Mouse (Mus musculus) heart, adult 18-20 months (tissue): ENCODE data around the gene Sfta2. TPM values are rescaled to one million over a fixed set of nuclear protein-coding genes. Genes with fewer than 3 reads are reported as not detected.

ENCODE experiments used
- DNase-seq, 2 experiments: peaks; one replicate each; pipeline ENCODE4 v3.0.0; 2021 to 2022; ENCODE audit warnings: mixed read lengths in 1 of 2
- total RNA-seq, 2 experiments: library from RNA; stranded (reverse); gene quantifications; 2 replicates each; pipeline ENCODE4 v1.2.3; 2021

Gene Sfta2
- total RNA-seq, 2 experiments from 2014 or later: not detected

DNA sequence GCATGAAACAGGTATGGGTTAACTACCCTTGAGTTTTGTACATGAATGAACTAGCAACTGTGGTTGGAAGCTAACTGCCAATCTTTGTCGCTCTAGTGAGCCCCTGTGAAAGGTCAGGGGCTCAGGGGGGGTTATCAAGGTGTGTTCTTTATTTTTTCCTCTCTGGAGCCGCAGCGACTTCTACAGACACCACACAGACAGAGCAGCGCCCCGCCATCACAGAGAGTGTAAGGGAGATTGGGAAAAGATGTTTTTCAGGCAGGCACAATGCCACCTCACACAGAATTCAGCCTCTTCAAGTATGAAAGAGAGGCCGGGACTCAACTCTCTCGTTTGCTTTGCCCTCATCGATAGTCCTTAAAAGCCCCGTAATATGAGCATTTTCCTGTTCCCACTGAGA, 9.2 kb upstream of the Sfta2 start:
- no peak for DNase-seq

DNA sequence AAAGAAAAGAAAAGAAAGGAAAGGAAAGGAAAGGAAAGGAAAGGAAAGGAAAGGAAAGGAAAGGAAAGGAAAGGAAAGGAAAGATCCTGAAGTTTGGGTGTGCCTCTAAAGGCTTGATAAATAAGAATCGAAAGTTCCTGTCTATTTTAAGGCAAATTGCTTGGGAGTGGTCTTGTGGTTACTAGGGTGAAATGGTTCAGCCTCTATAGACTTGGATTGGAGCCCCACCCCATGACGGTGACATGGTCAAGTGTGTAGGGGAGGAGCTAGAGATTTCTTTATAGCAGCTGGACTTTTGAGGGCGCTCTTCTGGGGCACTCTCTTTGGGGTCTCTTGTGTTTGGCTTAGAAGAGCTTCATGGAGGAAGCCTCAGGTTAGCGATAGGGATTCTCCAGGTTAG, 7.6 kb upstream of the Sfta2 start:
- no peak for DNase-seq

DNA sequence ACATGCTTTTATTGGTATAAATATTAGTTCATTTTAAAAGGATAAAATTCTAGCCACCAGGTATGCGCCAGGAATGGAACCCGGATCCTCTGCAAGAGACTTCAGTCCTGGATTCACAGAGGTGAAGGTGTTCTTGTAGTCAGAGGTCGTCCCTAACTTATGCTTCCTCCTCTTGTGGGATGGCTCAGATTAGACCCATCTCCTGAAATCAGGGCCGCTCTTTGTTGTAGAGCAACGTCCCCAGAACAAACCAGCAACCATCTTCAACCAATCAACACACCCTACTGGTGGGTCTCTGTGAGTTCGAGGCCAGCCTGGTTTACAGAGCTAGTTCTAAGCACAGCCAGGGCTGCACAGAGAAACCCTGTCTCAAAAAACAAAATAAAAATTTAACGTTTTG, 6.9 kb upstream of the Sfta2 start:
- no peak for DNase-seq

DNA sequence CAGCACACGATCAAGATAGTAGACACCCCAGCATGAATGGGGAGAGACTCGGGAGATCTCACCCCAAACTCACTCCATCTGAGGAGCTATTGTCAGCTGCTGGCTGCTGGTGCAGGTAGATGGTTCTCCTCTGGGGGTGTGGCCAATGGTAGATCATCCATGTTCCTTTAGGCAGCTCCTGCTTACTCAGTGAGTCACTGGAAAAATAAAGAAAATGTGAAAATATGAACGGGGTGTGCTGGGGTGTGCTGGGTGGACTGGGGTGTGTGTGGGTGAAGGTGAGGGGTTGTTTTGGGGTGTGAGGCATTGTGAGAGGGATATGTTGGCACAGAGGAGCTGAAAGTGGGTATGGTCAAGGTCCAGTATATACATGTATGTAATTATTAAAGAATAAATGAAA, 4.0 kb upstream of the Sfta2 start:
- no peak for DNase-seq

DNA sequence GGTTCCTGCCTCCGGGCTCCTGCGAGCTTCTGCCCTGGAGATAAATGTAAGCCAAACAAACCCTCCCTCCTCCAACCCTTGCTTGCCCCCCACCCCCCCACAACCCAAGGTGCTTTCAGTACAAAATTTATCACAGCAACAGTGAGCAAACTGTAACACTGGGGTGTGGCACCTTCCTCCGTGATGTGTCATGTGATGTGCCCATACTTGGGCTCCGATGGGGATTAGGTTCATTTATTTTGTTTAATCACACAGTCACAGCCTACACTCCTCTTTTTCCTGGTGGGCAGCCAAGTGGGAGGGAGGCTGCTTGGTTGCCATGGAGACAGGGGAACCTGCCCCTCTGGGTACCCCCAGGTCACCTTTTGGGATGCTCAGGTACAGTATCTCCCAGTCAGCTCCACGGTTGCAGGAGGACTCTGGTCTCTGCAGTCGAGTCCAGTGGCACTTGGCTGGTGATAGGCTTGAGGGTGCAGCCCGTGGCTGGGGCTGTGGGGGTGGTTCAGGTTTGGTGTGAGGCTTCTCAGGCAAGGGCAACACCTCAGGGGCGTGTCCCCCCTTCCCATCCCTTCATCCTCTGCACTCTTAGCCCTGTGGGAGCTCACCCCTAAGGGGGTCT, 496 bp downstream of the Sfta2 start:
- DNase-seq: no peak

DNA sequence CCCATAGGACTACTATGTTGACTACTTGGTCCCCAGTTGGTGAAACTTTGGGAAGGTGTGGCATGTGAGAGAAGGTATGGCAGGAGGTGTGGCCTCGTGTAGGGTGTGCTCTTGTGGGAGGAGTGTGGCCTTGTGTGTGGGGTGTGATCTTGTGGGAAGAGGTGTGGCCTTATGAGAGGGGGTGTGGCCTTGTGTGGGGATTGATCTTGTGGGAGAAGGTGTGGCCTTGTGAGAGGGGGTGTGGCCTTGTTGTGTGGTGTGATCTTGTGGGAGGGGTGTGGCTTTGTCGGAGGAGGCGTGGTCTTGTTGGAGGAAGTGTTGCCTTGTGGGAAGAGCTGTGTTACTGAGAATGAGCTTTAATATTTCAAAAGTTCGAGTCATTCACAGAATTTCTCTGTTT, 15.8 kb downstream of the Sfta2 start:
- no peak for DNase-seq

DNA sequence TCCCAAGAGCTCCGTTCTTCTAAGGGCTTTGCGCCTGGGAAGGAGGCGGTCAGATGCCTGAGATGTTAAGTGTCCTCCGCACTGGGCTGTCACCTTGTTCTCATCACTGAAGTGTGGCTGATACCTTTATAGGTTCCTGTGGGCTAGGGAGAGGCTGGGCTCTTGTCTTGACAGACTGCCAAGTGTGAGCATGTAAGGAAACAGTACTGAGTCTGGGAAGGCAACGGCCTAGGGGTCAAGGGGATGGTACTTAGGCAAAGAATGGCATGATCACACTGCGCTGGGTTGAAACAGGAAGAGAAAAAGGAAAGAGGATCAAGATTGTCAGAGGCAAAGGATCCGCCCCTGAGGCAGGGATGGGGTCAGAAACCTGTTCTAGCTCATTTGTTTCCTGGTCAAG, 25.2 kb downstream of the Sfta2 start, which contains the start of gene Gm9573:
Gm9573 (minus strand) TSS at position 101 of the 400 bp plus-strand sequence.
- no peak for DNase-seq

DNA sequence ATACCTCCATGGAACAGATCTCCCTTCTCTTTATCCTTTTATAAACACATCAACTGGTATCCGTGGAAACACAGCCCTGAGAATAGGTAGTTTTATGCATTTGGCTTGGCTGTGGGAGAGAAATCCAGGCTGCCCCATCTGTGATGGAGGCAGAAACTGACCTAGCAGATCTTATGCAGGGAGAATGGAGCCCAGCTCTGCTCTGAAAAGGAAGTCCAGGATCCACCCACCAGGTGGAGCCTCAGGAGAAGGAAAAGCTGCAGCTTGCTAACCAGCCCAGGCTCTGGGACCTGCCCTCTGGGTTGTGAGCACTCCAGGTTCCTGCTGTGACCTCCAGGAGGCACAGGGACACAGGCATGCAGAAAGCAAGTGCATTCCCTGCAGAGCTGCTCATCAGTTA, 32.6 kb downstream of the Sfta2 start:
- no peak for DNase-seq

DNA sequence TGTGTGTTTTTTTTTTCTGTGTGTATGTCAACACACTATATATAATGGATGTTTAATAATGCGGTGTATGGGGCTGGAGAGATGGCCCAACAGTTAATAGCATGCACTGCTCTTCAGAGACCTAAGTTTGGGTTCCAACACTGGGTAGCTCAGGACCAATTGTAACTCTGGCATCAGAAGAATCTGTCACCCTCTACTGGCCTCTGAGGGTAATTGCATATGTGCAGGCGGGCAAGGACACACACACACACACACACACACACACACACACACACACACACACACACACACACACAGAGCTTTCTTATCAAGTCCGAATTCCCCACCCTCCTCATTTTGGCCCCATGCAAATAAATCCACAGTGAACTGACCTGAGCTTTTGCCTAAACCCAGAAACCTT, 33.9 kb downstream of the Sfta2 start:
- no peak for DNase-seq

DNA sequence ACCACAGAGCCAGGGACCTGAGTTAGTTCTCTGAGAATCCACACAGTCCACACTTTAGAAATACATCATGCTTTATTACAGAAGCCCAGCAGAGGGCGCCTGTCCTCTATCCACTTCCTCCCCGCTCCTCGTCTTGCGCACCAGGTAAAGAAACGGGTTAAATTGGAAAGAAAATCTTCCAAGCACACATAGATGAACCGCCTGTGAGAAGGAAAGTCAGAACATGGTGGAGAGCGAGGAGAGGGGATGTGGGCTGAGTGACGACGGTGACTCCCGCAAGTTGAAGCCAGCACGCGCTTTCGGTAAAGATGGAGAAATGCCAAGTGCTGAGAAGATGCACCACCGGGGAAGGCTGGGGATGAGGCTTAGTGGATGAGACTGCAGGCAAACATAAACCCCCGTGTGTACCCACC, 34.4 kb downstream of the Sfta2 start:
- peak; percentile 55 to 80 for DNase-seq

DNA sequence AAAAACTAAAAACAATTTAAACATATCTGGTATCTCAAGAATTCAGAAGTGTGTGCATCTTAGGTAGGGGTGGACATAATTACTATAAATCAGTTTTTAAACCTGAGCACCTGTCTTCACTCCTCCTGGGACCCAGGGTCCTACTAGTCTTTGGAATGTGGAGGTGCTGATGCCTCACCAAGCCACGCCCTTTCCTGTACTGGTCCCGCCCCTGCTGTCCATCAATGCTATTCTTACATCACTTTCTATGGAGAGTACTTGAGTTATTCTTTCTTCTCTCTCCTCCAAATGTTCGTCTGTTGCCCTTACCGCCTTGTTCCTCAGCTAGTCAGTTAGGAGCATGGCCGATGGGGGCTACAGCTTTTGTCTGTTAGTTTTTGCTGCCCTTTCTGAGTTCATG, 35.0 kb downstream of the Sfta2 start:
- peak; percentile 18 to 58 for DNase-seq

DNA sequence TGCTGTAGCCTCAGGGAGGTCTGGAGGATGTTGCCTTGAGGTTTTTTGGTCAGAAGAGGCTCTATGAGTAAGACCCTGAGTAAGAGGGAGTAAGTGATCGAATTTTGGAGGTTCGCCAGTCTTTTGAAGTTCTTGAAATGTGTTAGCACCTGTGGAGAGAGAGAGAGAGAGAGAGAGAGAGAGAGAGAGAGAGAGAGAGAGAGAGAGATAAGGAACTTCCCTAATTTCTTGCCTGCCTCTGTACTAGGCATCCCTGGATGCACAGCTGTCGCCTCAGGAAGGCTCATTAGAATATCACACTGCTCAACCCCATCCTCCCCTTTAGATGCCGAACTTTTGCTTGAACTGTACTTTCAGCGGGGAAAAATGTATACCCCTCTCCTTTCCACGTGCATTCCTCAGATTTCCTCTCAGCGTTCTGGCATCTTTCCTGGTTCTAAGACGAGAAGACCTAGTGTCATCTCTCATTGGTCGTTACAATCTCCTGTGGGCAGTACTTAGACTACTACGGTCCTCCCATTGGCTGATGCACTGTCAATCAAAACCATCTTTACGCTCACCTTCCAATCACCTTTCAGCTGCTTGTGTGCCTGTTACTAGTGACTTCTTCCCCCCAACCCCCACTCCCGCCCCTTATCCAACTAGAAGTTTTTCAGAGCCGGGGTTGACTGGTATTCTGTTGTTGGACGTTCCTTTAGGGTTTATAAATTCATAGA, 37.3 kb downstream of the Sfta2 start:
- DNase-seq: peak; percentile 82 to 83

DNA sequence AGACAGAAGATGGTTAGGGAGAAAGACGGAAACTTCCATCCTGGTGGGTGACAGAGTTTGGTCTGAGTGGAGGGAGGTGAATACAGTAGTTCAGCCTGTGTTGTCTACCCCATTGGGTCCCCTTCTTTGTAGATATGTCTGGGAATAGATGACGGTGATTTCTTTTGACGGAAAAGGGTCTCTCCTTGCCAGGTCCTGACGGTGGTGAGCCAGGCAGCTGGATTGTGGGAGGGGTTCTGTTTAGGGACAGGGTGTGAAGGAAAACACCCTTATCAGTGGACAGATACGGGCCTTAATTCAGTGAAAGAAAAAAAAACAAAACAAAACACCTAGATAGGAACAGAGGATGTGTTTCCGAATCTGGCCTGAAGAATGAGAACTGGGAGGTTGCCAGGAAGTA, 38.0 kb downstream of the Sfta2 start:
- DNase-seq: peak in 1 of 2 experiments; percentile 20

DNA sequence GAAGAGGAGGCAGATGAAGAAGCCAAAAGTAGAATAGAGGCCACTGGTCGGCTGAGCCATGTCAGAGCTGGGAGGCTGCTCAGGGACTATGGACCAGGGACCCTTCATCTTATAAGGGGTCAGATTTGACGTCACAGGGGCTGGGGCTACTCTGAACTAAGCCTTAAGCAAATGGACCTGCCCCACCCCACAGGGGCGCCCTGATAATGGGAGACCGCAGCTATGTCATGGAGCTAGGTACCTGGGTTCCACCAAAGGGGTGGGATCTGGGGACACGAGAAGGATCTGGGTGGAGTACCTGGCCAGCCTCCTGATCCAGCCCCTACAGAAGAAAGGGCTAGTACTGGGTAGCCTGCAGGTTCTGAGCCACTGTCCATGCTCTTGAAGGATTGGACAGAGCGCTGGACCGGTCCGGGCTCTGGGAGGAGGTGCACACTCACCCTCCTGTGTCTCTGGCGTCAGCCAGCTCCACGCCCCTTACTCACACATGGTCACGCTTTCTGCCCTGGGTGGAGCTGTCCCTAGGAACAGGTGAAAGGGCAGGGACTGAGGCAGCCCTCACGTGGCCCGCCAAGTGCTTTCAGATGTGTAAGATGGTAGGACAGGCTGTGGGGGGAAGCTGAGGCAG, 42.4 kb downstream of the Sfta2 start, which contains the start of gene Mucl3:
Mucl3 (minus strand) TSS at position 87 of the 628 bp plus-strand sequence.
- DNase-seq: no peak

DNA sequence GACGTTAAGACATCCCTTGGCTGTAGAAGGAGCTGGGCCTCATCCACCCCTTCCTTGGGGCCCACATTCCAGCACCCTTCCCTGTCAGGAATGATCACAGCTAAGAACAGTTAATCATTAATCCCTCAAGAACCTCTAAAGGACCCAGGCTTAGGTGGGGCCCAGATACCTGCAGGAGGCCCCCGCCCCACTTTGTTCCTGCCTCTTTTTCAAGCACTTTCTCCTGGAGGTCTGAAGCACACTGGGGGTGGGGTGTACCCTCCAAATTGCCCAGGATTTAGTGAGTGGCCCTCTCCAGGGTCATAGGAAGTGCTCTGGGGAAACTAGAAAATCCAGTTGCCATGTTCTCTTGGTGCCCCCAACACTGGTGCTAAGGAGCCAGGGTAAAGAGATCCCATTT, 48.1 kb downstream of the Sfta2 start:
- no peak for DNase-seq

DNA sequence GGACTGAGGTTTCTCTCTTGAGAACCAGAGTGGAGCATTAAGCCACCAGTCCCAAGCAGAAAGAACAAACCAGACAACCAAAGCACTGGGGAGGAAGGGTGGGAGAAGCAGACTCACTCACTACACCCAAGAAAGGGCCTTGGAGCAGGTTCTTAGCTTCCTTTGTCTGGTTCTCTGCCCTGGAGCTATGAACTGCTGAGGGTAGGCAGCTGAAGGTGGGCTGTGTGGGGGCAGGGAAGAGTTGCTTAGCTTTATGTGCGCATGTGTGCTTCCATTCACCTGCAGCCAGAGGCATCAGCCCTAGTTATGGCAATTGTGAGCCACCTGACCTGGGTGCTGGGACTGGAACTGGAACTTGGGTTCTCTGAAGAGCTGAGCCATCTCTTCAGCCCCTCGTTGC, 51.7 kb downstream of the Sfta2 start:
- no peak for DNase-seq

DNA sequence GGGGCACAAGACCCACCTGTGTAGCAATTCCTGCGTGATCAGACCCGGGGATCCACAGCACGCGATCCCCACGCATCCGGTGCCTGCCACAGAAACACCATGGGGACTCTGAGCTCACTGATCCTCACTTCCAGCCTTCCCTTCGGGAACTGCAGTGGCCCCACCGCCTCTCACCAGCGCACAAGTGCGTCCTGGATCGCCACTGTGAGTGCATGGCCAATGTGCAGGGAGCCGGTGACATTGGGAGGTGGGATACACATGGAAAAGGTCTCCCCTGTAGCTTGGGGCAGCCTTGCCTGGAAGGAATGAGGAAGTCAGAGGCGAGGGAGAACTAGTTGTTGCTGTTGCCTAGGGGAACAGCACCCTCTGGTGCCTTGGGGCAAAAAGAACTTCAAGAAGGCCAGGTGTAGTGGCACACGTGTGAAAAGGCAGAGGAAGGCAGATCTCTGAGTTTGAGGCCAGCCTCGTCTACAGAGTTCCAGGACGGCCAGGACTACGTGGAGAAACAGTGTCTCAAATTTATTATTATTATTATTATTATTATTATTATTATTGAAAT, 64.7 kb downstream of the Sfta2 start:
- peak; percentile 16 to 17 for DNase-seq

DNA sequence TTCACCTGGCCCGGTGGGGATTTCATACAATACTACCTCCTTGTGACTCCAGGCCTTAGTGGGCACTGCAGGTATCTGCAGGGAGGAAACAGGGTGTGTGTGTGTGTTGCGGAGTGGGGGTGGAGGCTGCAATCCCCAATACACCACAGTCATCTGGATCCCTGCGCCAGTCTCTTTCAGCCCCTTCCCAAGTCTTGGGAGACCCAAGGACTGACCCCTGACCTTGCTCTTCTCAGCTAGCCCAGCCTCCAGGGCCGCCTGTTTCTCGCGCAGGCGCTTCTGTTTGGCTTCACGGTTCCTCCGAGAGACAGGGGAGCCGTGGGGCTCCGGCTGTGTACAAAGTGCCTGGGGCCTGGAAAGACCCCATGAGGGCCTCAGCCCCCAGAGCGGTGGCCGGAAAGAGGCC, 65.5 kb downstream of the Sfta2 start:
- peak in 1 of 2 experiments; percentile 15 for DNase-seq

DNA sequence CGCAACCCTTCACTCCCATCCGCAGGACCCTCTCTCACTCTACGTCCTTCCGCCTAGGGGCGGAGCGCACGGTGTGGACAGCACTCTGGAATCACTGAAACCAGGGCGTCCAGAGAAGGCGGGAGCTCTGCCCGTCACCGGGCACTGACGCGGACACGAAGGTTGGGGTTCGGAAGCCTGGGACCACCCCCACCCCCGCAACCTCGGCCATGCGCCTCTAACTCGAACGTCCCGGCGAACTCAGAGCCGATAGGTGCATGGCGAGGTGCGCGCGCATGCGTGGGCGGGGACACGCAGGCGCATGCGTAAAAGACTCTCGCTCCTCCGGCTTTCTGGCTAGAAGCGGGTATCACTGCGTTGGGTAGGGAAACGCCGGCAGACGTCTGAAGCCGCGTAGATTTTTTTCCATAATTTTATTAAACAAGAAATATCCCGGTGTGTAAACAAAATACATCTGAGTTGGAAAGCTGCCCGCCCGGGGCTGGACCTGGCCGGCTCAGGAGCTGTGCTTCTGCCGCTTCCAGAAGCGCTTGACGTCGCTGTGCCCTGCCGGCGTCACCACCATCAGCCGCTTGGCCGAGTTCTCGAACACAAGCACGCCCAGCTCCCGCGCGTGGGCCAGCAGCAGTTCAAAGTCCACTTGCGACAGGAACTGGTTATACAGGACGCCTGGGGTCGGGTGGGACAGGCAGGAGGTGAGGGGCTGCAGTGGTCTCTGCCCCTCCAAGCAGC, 66.2 kb downstream of the Sfta2 start, which contains the start of gene Vars2:
Vars2 (minus strand) TSS at position 259 of the 732 bp plus-strand sequence.
- DNase-seq: peak; percentile 96 to 98

DNA sequence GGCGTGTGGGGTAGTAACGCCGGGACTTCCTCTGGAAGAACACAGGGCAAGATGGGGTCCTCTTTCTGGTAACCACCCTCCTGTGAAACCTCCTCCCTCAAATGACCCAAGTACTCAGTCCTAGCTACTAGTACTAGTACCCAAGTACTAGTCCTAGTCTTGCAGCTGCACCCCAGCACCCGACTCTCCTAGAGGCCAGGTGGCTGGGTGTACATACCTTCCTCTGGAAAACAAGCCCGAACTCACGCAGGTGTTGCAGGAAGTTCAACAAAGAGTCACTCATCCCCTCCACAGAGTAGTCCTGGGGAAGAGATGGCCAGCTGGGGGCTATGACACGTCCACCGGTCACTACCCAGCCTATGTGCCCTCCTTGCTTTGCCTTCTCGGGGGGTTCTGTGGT, 68.4 kb downstream of the Sfta2 start:
- DNase-seq: no peak

DNA sequence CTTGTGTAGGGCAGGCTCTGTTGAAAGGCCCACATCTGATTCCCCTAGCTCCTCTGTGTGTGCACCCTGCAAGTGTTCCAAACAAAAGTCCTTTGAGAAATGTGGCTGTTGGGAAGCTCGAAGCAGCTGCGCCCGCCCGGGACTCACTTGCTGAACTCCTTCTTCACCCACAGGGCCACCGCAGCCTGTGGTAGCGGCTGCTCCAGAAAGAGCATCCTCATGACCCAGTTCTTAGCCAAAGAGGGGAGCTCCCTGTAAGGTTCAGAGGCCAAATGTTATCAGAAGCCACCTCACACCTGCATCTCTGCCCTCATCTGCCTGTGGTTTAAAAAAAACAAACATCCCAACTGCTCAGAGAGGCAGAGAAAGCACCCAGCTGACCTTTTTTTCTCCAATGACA, 70.5 kb downstream of the Sfta2 start:
- DNase-seq: no peak

DNA sequence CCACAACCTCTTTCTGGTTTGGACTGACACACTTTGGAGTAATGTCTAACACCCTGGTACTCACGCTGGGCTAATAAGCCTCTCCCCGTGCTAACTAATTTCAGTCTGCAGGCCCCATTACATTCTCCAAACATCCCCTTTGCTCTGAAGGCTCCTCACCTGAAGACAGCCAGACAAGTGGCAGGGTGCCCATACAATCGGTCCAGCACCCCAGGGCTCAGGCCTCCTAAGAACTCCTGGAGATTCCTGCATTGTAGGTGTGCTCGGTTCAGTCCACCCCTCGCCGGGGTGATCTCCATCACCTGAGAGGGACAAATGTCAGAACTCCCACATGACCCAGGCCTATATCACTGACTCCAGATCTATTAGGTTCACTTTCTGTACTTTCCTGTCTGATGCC, 71.2 kb downstream of the Sfta2 start:
- no peak for DNase-seq
